Mouse (Mus musculus): ENCODE data around the gene Dgat2l6.

Gene Dgat2l6

GRCm38 (mm10) chrX:100524471-100524870 is at the start of gene Dgat2l6:
TSS of gene Dgat2l6 (plus strand) at chrX:100524838.
- no peak for DNase-seq (ENCODE audit: extremely low read depth, insufficient read length, low spot score)

GRCm38 (mm10) chrX:100475569-100476223 is 48.9 kb upstream of the Dgat2l6 start:
- DNase-seq (ENCODE audit: extremely low read depth, insufficient read length, low spot score) = no peak

GRCm38 (mm10) chrX:100480317-100480716 is 44.3 kb upstream of the Dgat2l6 start:
- peak; percentile 43 for DNase-seq (ENCODE audit: extremely low read depth, insufficient read length, low spot score)

GRCm38 (mm10) chrX:100493500-100494067 is 31.1 kb upstream of the Dgat2l6 start:
- no peak for DNase-seq (ENCODE audit: extremely low read depth, insufficient read length, low spot score)

- peak; percentile 76 for DNase-seq (ENCODE audit: extremely low read depth, insufficient read length, low spot score)
Observed at GRCm38 (mm10) chrX:100494068-100494978, 30.3 kb upstream of the Dgat2l6 start, which contains the start of gene Igbp1. TSS of gene Igbp1 (plus strand) at chrX:100494291.

GRCm38 (mm10) chrX:100504175-100504851 is 20.3 kb upstream of the Dgat2l6 start:
- DNase-seq (ENCODE audit: extremely low read depth, insufficient read length, low spot score) = no peak

GRCm38 (mm10) chrX:100508164-100508563 is 16.5 kb upstream of the Dgat2l6 start:
- DNase-seq (ENCODE audit: extremely low read depth, insufficient read length, low spot score) = no peak

GRCm38 (mm10) chrX:100509921-100510320 is 14.7 kb upstream of the Dgat2l6 start:
- DNase-seq (ENCODE audit: extremely low read depth, insufficient read length, low spot score) = no peak

- no peak for DNase-seq (ENCODE audit: extremely low read depth, insufficient read length, low spot score)
Observed at GRCm38 (mm10) chrX:100516683-100517082, 8.0 kb upstream of the Dgat2l6 start.

- DNase-seq (ENCODE audit: extremely low read depth, insufficient read length, low spot score) = no peak
Observed at GRCm38 (mm10) chrX:100517626-100518025, 7.0 kb upstream of the Dgat2l6 start.

- DNase-seq (ENCODE audit: extremely low read depth, insufficient read length, low spot score) = no peak
Observed at GRCm38 (mm10) chrX:100518532-100518931, 6.1 kb upstream of the Dgat2l6 start.

GRCm38 (mm10) chrX:100556026-100556425 is 31.4 kb downstream of the Dgat2l6 start:
- no peak for DNase-seq (ENCODE audit: extremely low read depth, insufficient read length, low spot score)

- DNase-seq (ENCODE audit: extremely low read depth, insufficient read length, low spot score) = no peak
Observed at GRCm38 (mm10) chrX:100565696-100566095, 41.1 kb downstream of the Dgat2l6 start.

- no peak for DNase-seq (ENCODE audit: extremely low read depth, insufficient read length, low spot score)
Observed at GRCm38 (mm10) chrX:100571951-100572350, 47.3 kb downstream of the Dgat2l6 start, which contains the start of gene Awat1. TSS of gene Awat1 (plus strand) at chrX:100572251.

GRCm38 (mm10) chrX:100594791-100595190 is 70.2 kb downstream of the Dgat2l6 start, which contains the start of gene P2ry4:
TSS of gene P2ry4 (minus strand) at chrX:100594869.
- DNase-seq (ENCODE audit: extremely low read depth, insufficient read length, low spot score) = no peak
